Mouse (Mus musculus): ENCODE data around the gene Gstm2. TPM values are rescaled to one million over a fixed set of nuclear protein-coding genes. Genes with fewer than 3 reads are reported as not detected.

The Gstm2 gene
- polyA plus RNA-seq (2017; shearing (Covaris generic)), result not detected

GRCm38 (mm10) chr3:107986041-107986562, at the start of gene Gstm2:
TSS of gene Gstm2 (minus strand) at chr3:107986453.

GRCm38 (mm10) chr3:108017473-108018189, 31.4 kb upstream of the Gstm2 start, which contains the start of gene Gstm1:
TSS of gene Gstm1 (minus strand) at chr3:108017973.

GRCm38 (mm10) chr3:107968724-107969395, 17.4 kb downstream of the Gstm2 start, which contains the start of gene Gstm3:
TSS of gene Gstm3 (minus strand) at chr3:107969283.

GRCm38 (mm10) chr3:107943239-107943990, 42.8 kb downstream of the Gstm2 start, which contains the start of gene Gstm6:
TSS of gene Gstm6 (minus strand) at chr3:107943749.

Other genes starting within 250 kb of the Gstm2 start
- gene Csf1, start 226.0 kb downstream of the Gstm2 start, polyA plus RNA-seq (2017; shearing (Covaris generic)), result 10 to 100 TPM; 33.9 to 61.6 TPM
- gene Eps8l3, start 109.2 kb downstream of the Gstm2 start, polyA plus RNA-seq (2017; shearing (Covaris generic)), result not detected
- gene Gstm5, start 90.6 kb downstream of the Gstm2 start, polyA plus RNA-seq (2017; shearing (Covaris generic)), result 1 to 10 TPM; 1.4 to 2.0 TPM
- gene Gstm7, start 54.6 kb downstream of the Gstm2 start, polyA plus RNA-seq (2017; shearing (Covaris generic)), result under 1 TPM; 0.33 to 0.62 TPM
- under 1 TPM in 1 of 2 experiments, not detected in 1; 0.26 TPM for gene Gstm6, start 42.7 kb downstream of the Gstm2 start, polyA plus RNA-seq (2017; shearing (Covaris generic))
- gene Gstm3, start 17.2 kb downstream of the Gstm2 start, polyA plus RNA-seq (2017; shearing (Covaris generic)), result not detected
- gene Gstm1, start 31.5 kb upstream of the Gstm2 start, polyA plus RNA-seq (2017; shearing (Covaris generic)), result 1 to 10 TPM; 2.9 to 3.6 TPM
- gene Gstm4, start 58.4 kb upstream of the Gstm2 start, polyA plus RNA-seq (2017; shearing (Covaris generic)), result 1 to 10 TPM; 7.1 to 8.8 TPM
- 10 to 100 TPM; 25.3 to 34.2 TPM for gene Ampd2, start 100.2 kb upstream of the Gstm2 start, polyA plus RNA-seq (2017; shearing (Covaris generic))
- not detected for gene Gnat2, start 106.3 kb upstream of the Gstm2 start, polyA plus RNA-seq (2017; shearing (Covaris generic))
- gene Gnai3, start 159.7 kb upstream of the Gstm2 start, polyA plus RNA-seq (2017; shearing (Covaris generic)), result 100 to 1,000 TPM; 166 to 167 TPM
- under 1 TPM in 1 of 2 experiments, not detected in 1; 0.15 TPM for gene Gpr61, start 168.4 kb upstream of the Gstm2 start, polyA plus RNA-seq (2017; shearing (Covaris generic))
- 1 to 10 TPM; 1.4 to 2.0 TPM for gene Amigo1, start 199.9 kb upstream of the Gstm2 start, polyA plus RNA-seq (2017; shearing (Covaris generic))
- 10 to 100 TPM; 15.8 to 16.9 TPM for gene Cyb561d1, start 214.8 kb upstream of the Gstm2 start, polyA plus RNA-seq (2017; shearing (Covaris generic))
- gene Atxn7l2, start 224.5 kb upstream of the Gstm2 start, polyA plus RNA-seq (2017; shearing (Covaris generic)), result 1 to 10 TPM; 7.7 to 8.3 TPM
- gene Sypl2, start 240.2 kb upstream of the Gstm2 start, polyA plus RNA-seq (2017; shearing (Covaris generic)), result not detected